Mouse (Mus musculus) B cell, adult 67 days (primary cell): ENCODE measurements around the gene Gm7356. TPM values are rescaled to one million over a fixed set of nuclear protein-coding genes. Genes with fewer than 3 reads are reported as not detected.

Experiments
- total RNA-seq, 2 experiments: library from RNA; stranded (reverse); gene quantifications; 4 replicates each; pipeline ENCODE4 v1.2.4; 2023

Gm7356 gene
- not detected for total RNA-seq

GRCm38 (mm10) chr17:14003604-14004003 lies at the start of gene Gm7356:
Gm7356 (minus strand) TSS chr17:14003704.

Other genes with a start within 250 kb of the Gm7356 start
- gene Afdn, start 243.2 kb downstream of the Gm7356 start, total RNA-seq: 1 to 10 TPM in 1 of 2 experiments, under 1 TPM in 1; 0.33 to 1.7 TPM
- gene Tcte2, start 241.9 kb downstream of the Gm7356 start, total RNA-seq: not detected
- not detected for gene Gm7168, start 55.3 kb downstream of the Gm7356 start, total RNA-seq
- not detected for gene Gm7358, start 55.8 kb upstream of the Gm7356 start, total RNA-seq
- not detected for gene Dact2, start 200.6 kb upstream of the Gm7356 start, total RNA-seq